Mouse (Mus musculus) brain, embryonic 14.5 days (tissue): ENCODE results near the gene Mindy4.

ENCODE experiments used
- CTCF ChIP-seq: fragments of 200-500 bp; IDR thresholded peaks from 2 replicates; pipeline ENCODE4 v1.5.1; 2012; ENCODE audit warnings: inconsistent platforms, mild to moderate bottlenecking, moderate library complexity, borderline replicate concordance; ENCODE audit not compliant: insufficient read depth, insufficient read length; ENCODE audit errors: extremely low read depth
- POLR2A ChIP-seq: fragments of 200-500 bp; IDR thresholded peaks from 2 replicates; pipeline ENCODE4 v1.6.1; 2012; ENCODE audit warnings: mild to moderate bottlenecking, inconsistent platforms, borderline replicate concordance; ENCODE audit not compliant: poor library complexity, insufficient read depth, insufficient read length, severe bottlenecking; ENCODE audit errors: extremely low read depth

- TF ChIP-seq POLR2A (no peak), CTCF (no peak)
These were observed 49.6 kb downstream of the Mindy4 start for GRCm38 (mm10) chr6:55252731-55253247.
